Mouse (Mus musculus): Measurements from ENCODE around the gene Det1. TPM values are rescaled to one million over a fixed set of nuclear protein-coding genes. Genes with fewer than 3 reads are reported as not detected.

The Det1 gene
- polyA plus RNA-seq, 1 experiment from 2014 or later: 11.3 TPM

DNA sequence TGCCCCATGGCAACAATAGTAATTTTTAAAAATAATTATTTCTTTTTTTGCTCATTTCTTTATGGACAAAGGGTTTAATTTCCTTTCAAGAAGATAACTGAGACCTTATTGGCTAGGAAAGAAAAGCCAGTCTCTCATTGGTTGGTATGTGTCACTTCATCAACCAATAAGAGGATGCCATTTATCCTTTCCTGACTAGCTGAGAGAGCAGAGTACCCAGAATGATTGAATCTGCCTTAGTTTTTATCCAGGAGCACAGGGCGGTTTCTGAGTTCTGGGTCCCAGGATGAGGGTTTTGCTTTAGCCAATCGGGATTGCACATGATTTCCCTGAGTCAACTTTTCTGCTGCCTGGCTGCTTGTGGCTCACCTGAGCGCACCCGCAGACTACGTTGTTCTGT is 38.3 kb upstream of the Det1 start:
- H3K9ac ChIP-seq (ENCODE audit: low read length): no peak overlapping the region
- WGBS: 67% methylated on average over 5 of the region's 5 CpGs
- no peak overlapping the region for H3K27ac ChIP-seq (replicated peaks in 1 of 2; ENCODE audit: control insufficient read depth in 1 of 2, insufficient read depth in 1 of 2, low read depth in 2 of 2, low read length in 2 of 2)
- no peak for ATAC-seq (ENCODE audit: insufficient number of reproducible peaks, insufficient read depth, low FRiP score, low read depth)
- H3K4me2 ChIP-seq (ENCODE audit: low read length): no peak overlapping the region
- peaks cover 0 to 3% of the 10 kb centered on the region in 2 experiments; a peak in 2 of 4 replicates for H3K4me1 ChIP-seq (ENCODE audit: control insufficient read depth in 2 of 2, insufficient read depth in 2 of 2, low read length in 2 of 2)
- peaks cover 90% of the 10 kb centered on the region for H3K27me3 ChIP-seq (ENCODE audit: control insufficient read depth, insufficient read depth, low read length)
- no peaks in the 10 kb centered on the region for H3K9me3 ChIP-seq (ENCODE audit: control insufficient read depth, low read length)
- no peaks in the 10 kb centered on the region for H3K36me3 ChIP-seq (ENCODE audit: control insufficient read depth, insufficient read depth, low read length)
- H3K4me3 ChIP-seq (ENCODE audit: control insufficient read depth in 1 of 2, insufficient read depth in 1 of 2, low read depth in 1 of 2, low read length in 2 of 2): no peak overlapping the region

DNA sequence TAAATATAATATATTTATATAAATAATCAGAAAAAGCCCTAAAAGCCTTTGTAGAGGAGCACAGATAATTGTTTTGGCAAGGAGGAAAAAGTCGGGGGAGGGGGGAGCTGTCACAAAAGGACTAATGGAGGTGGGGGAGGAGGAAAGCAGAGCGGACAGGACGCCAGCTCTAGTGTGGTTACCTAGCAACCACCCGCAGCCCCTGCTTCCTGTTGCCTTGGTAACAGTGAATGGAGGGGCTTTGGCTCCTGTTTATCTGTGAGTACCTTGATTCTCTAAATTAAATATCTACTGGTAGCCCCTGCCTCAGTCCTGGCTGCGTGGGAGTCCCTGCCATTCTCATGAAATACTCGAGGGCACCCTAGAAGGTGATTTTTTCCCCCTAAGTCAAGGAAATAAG is 37.1 kb upstream of the Det1 start:
- H3K27me3 ChIP-seq (ENCODE audit: control insufficient read depth, insufficient read depth, low read length): peaks cover 88% of the 10 kb centered on the region
- no peaks in the 10 kb centered on the region for H3K36me3 ChIP-seq (ENCODE audit: control insufficient read depth, insufficient read depth, low read length)
- no peak overlapping the region for H3K27ac ChIP-seq (replicated peaks in 1 of 2; ENCODE audit: control insufficient read depth in 1 of 2, insufficient read depth in 1 of 2, low read depth in 2 of 2, low read length in 2 of 2)
- no peak overlapping the region for H3K4me2 ChIP-seq (ENCODE audit: low read length)
- no peaks in the 10 kb centered on the region for H3K9me3 ChIP-seq (ENCODE audit: control insufficient read depth, low read length)
- H3K4me3 ChIP-seq (ENCODE audit: control insufficient read depth in 1 of 2, insufficient read depth in 1 of 2, low read depth in 1 of 2, low read length in 2 of 2): no peak overlapping the region
- ATAC-seq (ENCODE audit: insufficient number of reproducible peaks, insufficient read depth, low FRiP score, low read depth): no peak
- H3K9ac ChIP-seq (ENCODE audit: low read length): no peak overlapping the region
- 20% methylated on average over 6 of the region's 6 CpGs for WGBS
- H3K4me1 ChIP-seq (ENCODE audit: control insufficient read depth in 2 of 2, insufficient read depth in 2 of 2, low read length in 2 of 2): peaks cover 0 to 3% of the 10 kb centered on the region in 2 experiments; a peak in 2 of 4 replicates

DNA sequence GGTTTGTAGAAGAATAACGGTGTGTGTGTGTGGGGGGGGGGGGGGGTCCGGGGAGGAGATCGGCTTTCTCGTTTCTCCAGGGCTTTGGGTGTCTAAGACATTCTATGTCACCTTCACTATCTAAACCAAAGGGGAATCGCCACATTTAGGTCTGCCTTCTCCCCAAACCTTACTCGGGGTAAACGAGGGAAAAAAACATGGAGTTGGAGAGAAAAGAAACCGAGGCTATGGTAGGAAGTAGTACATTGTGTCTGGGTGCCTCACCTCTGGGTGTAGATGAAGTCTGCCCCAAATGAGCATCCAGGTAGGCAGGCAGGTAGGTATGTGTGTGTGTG is 36.6 kb upstream of the Det1 start:
- H3K9ac ChIP-seq (ENCODE audit: low read length): no peak overlapping the region
- peaks cover 0 to 3% of the 10 kb centered on the region in 2 experiments; a peak in 2 of 4 replicates for H3K4me1 ChIP-seq (ENCODE audit: control insufficient read depth in 2 of 2, insufficient read depth in 2 of 2, low read length in 2 of 2)
- H3K27me3 ChIP-seq (ENCODE audit: control insufficient read depth, insufficient read depth, low read length): peaks cover 89% of the 10 kb centered on the region
- no peak overlapping the region for H3K4me3 ChIP-seq (ENCODE audit: control insufficient read depth in 1 of 2, insufficient read depth in 1 of 2, low read depth in 1 of 2, low read length in 2 of 2)
- WGBS: 19% methylated on average over 8 of the region's 8 CpGs
- H3K4me2 ChIP-seq (ENCODE audit: low read length): no peak overlapping the region
- H3K36me3 ChIP-seq (ENCODE audit: control insufficient read depth, insufficient read depth, low read length): no peaks in the 10 kb centered on the region
- no peak overlapping the region for H3K27ac ChIP-seq (replicated peaks in 1 of 2; ENCODE audit: control insufficient read depth in 1 of 2, insufficient read depth in 1 of 2, low read depth in 2 of 2, low read length in 2 of 2)
- ATAC-seq (ENCODE audit: insufficient number of reproducible peaks, insufficient read depth, low FRiP score, low read depth): no peak
- H3K9me3 ChIP-seq (ENCODE audit: control insufficient read depth, low read length): no peaks in the 10 kb centered on the region

DNA sequence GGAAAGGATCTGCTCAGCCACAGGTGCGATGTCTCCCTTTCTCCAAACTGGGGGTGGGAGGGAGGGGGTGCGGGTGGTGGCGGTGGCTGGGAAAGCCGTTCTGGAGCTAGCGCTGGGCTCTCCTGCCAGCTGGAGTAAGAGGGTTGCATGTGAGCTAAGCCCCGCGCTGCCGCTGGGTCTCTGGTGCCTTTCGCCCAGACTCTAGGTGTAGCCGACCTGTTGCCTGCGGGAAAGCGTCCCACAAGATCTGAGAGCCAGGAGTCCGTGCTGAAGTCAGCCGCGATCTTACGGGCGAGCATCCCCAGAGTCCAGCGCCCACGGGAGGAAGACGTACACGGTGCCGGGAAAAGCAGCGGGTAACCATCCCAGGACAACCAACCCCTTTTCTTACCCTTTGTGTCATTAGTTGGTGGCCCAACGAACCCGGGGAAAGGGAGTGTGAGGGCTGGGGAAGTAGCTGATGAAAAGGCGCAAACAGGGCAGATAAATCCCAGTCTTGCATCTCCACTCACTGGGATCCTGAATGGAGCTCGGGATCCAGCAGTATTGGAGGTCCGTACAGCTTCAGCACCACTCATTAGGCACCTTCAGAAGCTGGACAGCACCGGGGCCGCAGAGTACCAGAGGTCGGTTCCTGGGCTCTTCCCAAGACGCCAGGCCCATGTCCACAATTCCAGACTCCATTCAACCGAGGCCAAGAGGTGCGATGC is 36.1 kb upstream of the Det1 start:
- H3K4me3 ChIP-seq (ENCODE audit: control insufficient read depth in 1 of 2, insufficient read depth in 1 of 2, low read depth in 1 of 2, low read length in 2 of 2): no peak overlapping the region
- no peaks in the 10 kb centered on the region for H3K36me3 ChIP-seq (ENCODE audit: control insufficient read depth, insufficient read depth, low read length)
- H3K27me3 ChIP-seq (ENCODE audit: control insufficient read depth, insufficient read depth, low read length): peaks cover 84% of the 10 kb centered on the region
- WGBS: 2% methylated on average over 34 of the region's 34 CpGs
- ATAC-seq (ENCODE audit: insufficient number of reproducible peaks, insufficient read depth, low FRiP score, low read depth): no peak
- no peak overlapping the region for H3K9ac ChIP-seq (ENCODE audit: low read length)
- peaks cover 0 to 3% of the 10 kb centered on the region in 2 experiments; a peak in 2 of 4 replicates for H3K4me1 ChIP-seq (ENCODE audit: control insufficient read depth in 2 of 2, insufficient read depth in 2 of 2, low read length in 2 of 2)
- H3K9me3 ChIP-seq (ENCODE audit: control insufficient read depth, low read length): no peaks in the 10 kb centered on the region
- no peak overlapping the region for H3K4me2 ChIP-seq (ENCODE audit: low read length)
- no peak overlapping the region for H3K27ac ChIP-seq (replicated peaks in 1 of 2; ENCODE audit: control insufficient read depth in 1 of 2, insufficient read depth in 1 of 2, low read depth in 2 of 2, low read length in 2 of 2)

DNA sequence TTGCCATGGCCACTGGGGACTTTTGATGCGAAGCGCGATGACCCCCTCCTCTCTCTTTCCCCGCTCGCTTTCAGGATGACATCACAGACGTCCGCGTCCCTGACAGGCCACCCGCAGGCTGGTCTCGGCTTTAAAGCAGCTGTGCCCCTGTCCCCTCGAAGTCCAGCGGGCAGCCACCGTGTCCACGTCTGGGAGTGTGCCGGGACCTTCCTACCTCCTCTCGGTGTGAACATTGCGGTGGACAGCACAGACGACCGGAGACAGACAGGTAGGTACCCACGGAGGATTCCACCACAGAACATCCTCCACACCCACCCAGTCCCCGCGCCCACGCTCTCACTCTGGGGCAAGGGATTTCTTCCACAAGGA is 35.4 kb upstream of the Det1 start:
- H3K9ac ChIP-seq (ENCODE audit: low read length): no peak overlapping the region
- peak overlapping the region; percentile 39 for H3K4me2 ChIP-seq (ENCODE audit: low read length)
- WGBS: 4% methylated on average over 22 of the region's 23 CpGs
- H3K4me1 ChIP-seq (ENCODE audit: control insufficient read depth in 2 of 2, insufficient read depth in 2 of 2, low read length in 2 of 2): peaks cover 0 to 3% of the 10 kb centered on the region in 2 experiments; a peak in 2 of 4 replicates
- H3K27ac ChIP-seq (replicated peaks in 1 of 2; ENCODE audit: control insufficient read depth in 1 of 2, insufficient read depth in 1 of 2, low read depth in 2 of 2, low read length in 2 of 2): no peak overlapping the region
- peaks cover 77% of the 10 kb centered on the region for H3K27me3 ChIP-seq (ENCODE audit: control insufficient read depth, insufficient read depth, low read length)
- no peak for ATAC-seq (ENCODE audit: insufficient number of reproducible peaks, insufficient read depth, low FRiP score, low read depth)
- no peaks in the 10 kb centered on the region for H3K9me3 ChIP-seq (ENCODE audit: control insufficient read depth, low read length)
- H3K36me3 ChIP-seq (ENCODE audit: control insufficient read depth, insufficient read depth, low read length): no peaks in the 10 kb centered on the region
- H3K4me3 ChIP-seq (ENCODE audit: control insufficient read depth in 1 of 2, insufficient read depth in 1 of 2, low read depth in 1 of 2, low read length in 2 of 2): peak overlapping the region in 1 of 2 experiments; percentile 3; a peak in 1 of 4 replicates

DNA sequence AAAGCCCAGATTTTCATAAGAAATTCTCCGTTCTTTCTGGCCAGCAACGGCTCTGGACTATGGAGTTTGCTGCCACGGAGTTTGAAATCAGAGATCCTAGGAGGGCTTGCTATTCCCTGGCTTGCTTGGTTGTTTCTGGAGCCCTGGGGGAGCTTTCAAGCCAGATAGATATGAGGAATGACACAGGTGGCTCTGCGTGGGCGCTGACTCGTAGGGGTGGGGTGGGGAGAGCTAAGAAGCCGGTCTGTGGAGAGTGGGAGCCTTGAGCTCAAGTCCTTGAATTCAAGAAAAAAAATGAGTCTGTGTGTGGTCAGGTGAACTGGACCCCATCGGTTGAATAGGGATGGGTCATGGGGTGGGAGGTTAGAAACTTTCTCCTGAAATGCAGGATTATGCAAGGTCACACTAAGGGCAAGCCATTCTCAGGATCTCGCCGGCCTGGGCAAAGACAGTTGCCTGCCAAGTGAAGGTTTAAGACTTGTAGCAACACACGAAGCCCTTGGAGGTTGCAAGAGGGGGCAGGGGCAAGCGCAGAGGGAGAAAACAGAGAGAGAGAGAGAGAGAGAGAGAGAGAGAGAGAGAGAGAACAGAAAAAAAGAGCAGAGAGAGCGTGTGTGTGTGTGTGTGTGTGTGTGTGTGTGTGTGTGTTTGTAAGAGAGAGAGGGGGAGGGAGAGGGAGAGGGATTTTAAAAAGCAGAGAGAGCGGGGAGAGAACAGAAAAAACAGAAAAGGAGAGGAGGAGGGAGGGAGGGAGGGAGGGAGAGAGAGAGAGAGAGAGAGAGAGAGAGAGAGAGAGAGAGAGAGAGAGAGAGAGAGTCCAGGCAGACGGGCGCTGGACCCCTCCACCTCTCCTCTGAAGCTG is 34.8 kb upstream of the Det1 start:
- Histone ChIP-seq H3K36me3 (ENCODE audit: control insufficient read depth, insufficient read depth, low read length) (no peaks in the 10 kb centered on the region), H3K4me1 (ENCODE audit: control insufficient read depth in 2 of 2, insufficient read depth in 2 of 2, low read length in 2 of 2) (peaks cover 0 to 3% of the 10 kb centered on the region in 2 experiments; a peak in 2 of 4 replicates), H3K9me3 (ENCODE audit: control insufficient read depth, low read length) (no peaks in the 10 kb centered on the region), H3K4me2 (ENCODE audit: low read length) (peak overlapping the region; percentile 39), H3K27ac (replicated peaks in 1 of 2; ENCODE audit: control insufficient read depth in 1 of 2, insufficient read depth in 1 of 2, low read depth in 2 of 2, low read length in 2 of 2) (no peak overlapping the region), H3K27me3 (ENCODE audit: control insufficient read depth, insufficient read depth, low read length) (peaks cover 72% of the 10 kb centered on the region), H3K9ac (ENCODE audit: low read length) (no peak overlapping the region), H3K4me3 (ENCODE audit: control insufficient read depth in 1 of 2, insufficient read depth in 1 of 2, low read depth in 1 of 2, low read length in 2 of 2) (peak overlapping the region in 1 of 2 experiments; percentile 3; a peak in 1 of 4 replicates)
- WGBS: 26% methylated on average over 15 of the region's 16 CpGs
- ATAC-seq (ENCODE audit: insufficient number of reproducible peaks, insufficient read depth, low FRiP score, low read depth): no peak

DNA sequence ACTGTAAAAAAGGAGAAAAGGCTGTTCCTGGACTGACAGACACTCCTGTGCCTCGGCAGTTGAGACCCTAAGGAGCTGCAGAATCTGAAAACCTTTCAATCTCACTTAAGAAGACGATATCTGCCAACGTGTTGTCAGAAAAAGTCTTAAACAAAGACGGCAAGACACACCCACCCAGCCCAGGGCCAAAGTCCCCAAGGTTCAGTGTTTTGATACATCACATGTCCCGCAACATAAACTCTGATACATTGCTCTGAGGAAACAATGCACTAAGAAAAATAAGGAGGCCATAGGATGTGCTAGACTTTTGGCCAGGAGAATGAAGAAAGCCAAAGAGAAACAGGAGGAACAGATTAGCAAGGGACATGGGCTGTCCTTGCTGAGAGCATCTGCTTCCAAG is 25.8 kb upstream of the Det1 start:
- Histone ChIP-seq H3K9me3 (ENCODE audit: control insufficient read depth, low read length) (no peaks in the 10 kb centered on the region), H3K4me1 (ENCODE audit: control insufficient read depth in 2 of 2, insufficient read depth in 2 of 2, low read length in 2 of 2) (no peaks in the 10 kb centered on the region), H3K27me3 (ENCODE audit: control insufficient read depth, insufficient read depth, low read length) (no peaks in the 10 kb centered on the region), H3K36me3 (ENCODE audit: control insufficient read depth, insufficient read depth, low read length) (no peaks in the 10 kb centered on the region), H3K4me3 (ENCODE audit: control insufficient read depth in 1 of 2, insufficient read depth in 1 of 2, low read depth in 1 of 2, low read length in 2 of 2) (no peak overlapping the region), H3K4me2 (ENCODE audit: low read length) (no peak overlapping the region), H3K27ac (replicated peaks in 1 of 2; ENCODE audit: control insufficient read depth in 1 of 2, insufficient read depth in 1 of 2, low read depth in 2 of 2, low read length in 2 of 2) (no peak overlapping the region), H3K9ac (ENCODE audit: low read length) (no peak overlapping the region)
- ATAC-seq (ENCODE audit: insufficient number of reproducible peaks, insufficient read depth, low FRiP score, low read depth): no peak
- 58% methylated on average over 5 of the region's 5 CpGs for WGBS
